Mouse (Mus musculus) ES-Bruce4 (cell line): ENCODE data around the gene Bag6. TPM values are rescaled to one million over a fixed set of nuclear protein-coding genes. Genes with fewer than 3 reads are reported as not detected.

Experiments
- H3K27ac ChIP-seq: 2 replicates; pipeline ENCODE4 v1.5.1; 2012; ENCODE audit warnings: low read length, inconsistent platforms; ENCODE audit not compliant: insufficient read depth
- H3K27me3 ChIP-seq: 2 replicates; pipeline ENCODE4 v1.6.1; 2012; ENCODE audit warnings: mild to moderate bottlenecking, low read length, inconsistent platforms; ENCODE audit not compliant: control insufficient read depth, poor library complexity, insufficient read depth, severe bottlenecking
- H3K36me3 ChIP-seq: 2 replicates; pipeline ENCODE4 v1.6.1; 2012; ENCODE audit warnings: inconsistent platforms, mild to moderate bottlenecking, low read length, moderate library complexity; ENCODE audit not compliant: control insufficient read depth, poor library complexity, insufficient read depth, severe bottlenecking
- H3K4me1 ChIP-seq: one replicate; pipeline ENCODE4 v1.8.1; 2011; ENCODE audit warnings: low read length; ENCODE audit not compliant: control insufficient read depth, insufficient read depth
- H3K4me3 ChIP-seq: 2 replicates; pipeline ENCODE4 v1.5.1; 2011; ENCODE audit warnings: low read depth, mild to moderate bottlenecking, low read length
- H3K9ac ChIP-seq: 2 replicates; pipeline ENCODE4 v1.6.1; 2012; ENCODE audit warnings: low read depth, mild to moderate bottlenecking, inconsistent platforms; ENCODE audit not compliant: poor library complexity, severe bottlenecking
- H3K9me3 ChIP-seq: replicated peaks from 2 replicates; pipeline ENCODE4 v1.6.1; 2012; ENCODE audit warnings: mild to moderate bottlenecking, low read length, inconsistent platforms; ENCODE audit not compliant: control insufficient read depth, poor library complexity, insufficient read depth, severe bottlenecking
- CTCF ChIP-seq: IDR thresholded peaks from one replicate; pipeline ENCODE4 v1.8.1; 2011; ENCODE audit warnings: low read depth, low read length
- EP300 ChIP-seq: IDR thresholded peaks from 2 replicates; pipeline ENCODE4 v1.6.1; 2011; ENCODE audit warnings: low read depth, low read length; ENCODE audit not compliant: insufficient read depth
- POLR2A ChIP-seq: IDR thresholded peaks from one replicate; pipeline ENCODE4 v1.8.1; 2011; ENCODE audit warnings: low read length; ENCODE audit not compliant: insufficient read depth
- polyA plus RNA-seq: library from polyadenylated mRNA; stranded (reverse); fragments of >200 nt; gene quantifications from 2 replicates; pipeline ENCODE4 v1.2.4, GENCODE M21; 2011; ENCODE audit warnings: low read depth; ENCODE audit not compliant: missing spikeins, insufficient read depth, insufficient read length

Gene Bag6
- polyA plus RNA-seq, 1 experiment = 231 TPM

- no peak overlapping the region for H3K4me3 ChIP-seq
- no peaks in the 10 kb centered on the region for H3K9me3 ChIP-seq
- H3K27ac ChIP-seq = no peak overlapping the region
- no peaks in the 10 kb centered on the region for H3K4me1 ChIP-seq
- no peak overlapping the region for H3K9ac ChIP-seq
- H3K27me3 ChIP-seq = no peaks in the 10 kb centered on the region
- TF ChIP-seq EP300 (no peak), POLR2A (no peak), CTCF (no peak)
- peaks cover 99% of the 10 kb centered on the region for H3K36me3 ChIP-seq
These were observed 21.7 kb downstream of the Bag6 start for GRCm38 (mm10) chr17:35156461-35157200.

GRCm38 (mm10) chr17:35157254-35157653, 22.3 kb downstream of the Bag6 start:
- H3K4me1 ChIP-seq = no peaks in the 10 kb centered on the region
- H3K9ac ChIP-seq = no peak overlapping the region
- no peak overlapping the region for H3K4me3 ChIP-seq
- no peaks in the 10 kb centered on the region for H3K9me3 ChIP-seq
- H3K27me3 ChIP-seq = no peaks in the 10 kb centered on the region
- H3K36me3 ChIP-seq = peaks cover 100% of the 10 kb centered on the region
- no peak overlapping the region for H3K27ac ChIP-seq
- no peak for TF ChIP-seq CTCF
- TF ChIP-seq POLR2A = no peak
- TF ChIP-seq EP300 = no peak

GRCm38 (mm10) chr17:35157661-35158175, 22.7 kb downstream of the Bag6 start:
- no peak for TF ChIP-seq POLR2A
- TF ChIP-seq CTCF = no peak
- TF ChIP-seq EP300 = no peak
- H3K9ac ChIP-seq = no peak overlapping the region
- H3K9me3 ChIP-seq = no peaks in the 10 kb centered on the region
- H3K27me3 ChIP-seq = no peaks in the 10 kb centered on the region
- no peak overlapping the region for H3K27ac ChIP-seq
- H3K4me1 ChIP-seq = no peaks in the 10 kb centered on the region
- H3K4me3 ChIP-seq = no peak overlapping the region
- peaks cover 99% of the 10 kb centered on the region for H3K36me3 ChIP-seq

GRCm38 (mm10) chr17:35158850-35159593, 24.0 kb downstream of the Bag6 start:
- Histone ChIP-seq H3K4me3 (no peak overlapping the region), H3K27me3 (no peaks in the 10 kb centered on the region), H3K4me1 (no peaks in the 10 kb centered on the region), H3K9ac (no peak overlapping the region), H3K36me3 (peaks cover 87% of the 10 kb centered on the region), H3K9me3 (no peaks in the 10 kb centered on the region), H3K27ac (no peak overlapping the region)
- TF ChIP-seq CTCF (no peak), POLR2A (no peak), EP300 (no peak)

GRCm38 (mm10) chr17:35159638-35160037, 24.7 kb downstream of the Bag6 start:
- Histone ChIP-seq H3K4me1 (no peaks in the 10 kb centered on the region), H3K27ac (no peak overlapping the region), H3K36me3 (peaks cover 80% of the 10 kb centered on the region), H3K27me3 (no peaks in the 10 kb centered on the region), H3K9ac (no peak overlapping the region), H3K4me3 (no peak overlapping the region), H3K9me3 (no peaks in the 10 kb centered on the region)
- TF ChIP-seq EP300 (no peak), POLR2A (no peak), CTCF (no peak)

- no peak overlapping the region for H3K27ac ChIP-seq
- H3K9me3 ChIP-seq = no peaks in the 10 kb centered on the region
- peaks cover 63% of the 10 kb centered on the region for H3K36me3 ChIP-seq
- no peak overlapping the region for H3K9ac ChIP-seq
- no peaks in the 10 kb centered on the region for H3K4me1 ChIP-seq
- TF ChIP-seq EP300 = no peak
- TF ChIP-seq CTCF = no peak
- TF ChIP-seq POLR2A = no peak
- H3K27me3 ChIP-seq = no peaks in the 10 kb centered on the region
- no peak overlapping the region for H3K4me3 ChIP-seq
These were observed 26.4 kb downstream of the Bag6 start for GRCm38 (mm10) chr17:35161421-35161820.
